Mouse (Mus musculus) embryo, embryonic 9.5 days (tissue): ENCODE results near the gene 1600012H06Rik.
"Not testable (repeated sequence)": the region's sequence is repeated elsewhere in the genome, so short reads cannot be mapped to it uniquely, and the experiment has no call there.

Experiments used
- DNase-seq: peaks from one replicate; pipeline ENCODE4 v3.0.0-alpha.2; 2017; ENCODE audit errors: extremely low spot score

The 1600012H06Rik gene

GRCm38 (mm10) chr17:14943009-14943728, at the start of gene 1600012H06Rik, which contains the start of gene Wdr27:
Gene 1600012H06Rik (plus strand): TSS chr17:14943184.
Gene Wdr27 (minus strand): TSS chr17:14943158.
- peak; percentile 98 for DNase-seq

DNA sequence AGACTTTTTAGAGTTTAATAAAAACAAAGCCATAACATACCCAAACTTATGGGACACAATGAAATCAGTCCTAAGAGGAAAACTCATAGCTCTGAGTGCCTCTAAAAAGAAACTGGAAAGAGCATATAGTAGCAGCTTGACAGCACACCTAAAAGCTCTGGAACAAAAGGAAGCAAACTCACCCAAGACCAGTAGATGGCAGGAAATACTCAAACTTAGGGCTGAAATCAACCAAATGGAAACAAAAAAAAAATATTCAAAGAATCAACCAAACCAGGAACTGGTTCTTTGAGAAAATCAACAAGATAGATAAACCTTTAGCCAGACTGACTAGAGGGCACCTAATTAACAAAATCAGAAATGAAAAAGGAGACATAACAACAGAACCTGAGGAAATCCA, 47.9 kb upstream of the 1600012H06Rik start:
- not testable (repeated sequence) for DNase-seq

GRCm38 (mm10) chr17:14898972-14899371, 44.0 kb upstream of the 1600012H06Rik start:
- no peak for DNase-seq

DNA sequence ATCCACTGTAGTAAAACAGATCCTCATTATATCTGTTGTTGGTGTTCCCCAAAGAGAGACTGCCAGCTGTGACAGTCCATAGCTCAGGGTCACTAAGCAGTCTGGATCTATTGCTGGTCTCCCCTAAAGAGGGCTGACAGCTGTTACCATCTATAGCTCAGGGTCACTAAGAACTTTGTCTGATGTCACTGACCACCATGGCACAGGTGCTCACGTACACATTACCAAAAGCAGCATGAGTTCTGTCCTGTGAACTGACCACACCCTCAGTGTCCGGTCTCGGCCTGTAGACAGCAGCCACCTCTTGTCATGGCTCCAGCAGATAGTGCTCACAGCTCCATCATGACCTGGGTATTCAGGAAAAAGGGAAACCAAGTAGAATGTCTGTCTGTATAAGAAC, 39.8 kb upstream of the 1600012H06Rik start:
- no peak for DNase-seq

DNA sequence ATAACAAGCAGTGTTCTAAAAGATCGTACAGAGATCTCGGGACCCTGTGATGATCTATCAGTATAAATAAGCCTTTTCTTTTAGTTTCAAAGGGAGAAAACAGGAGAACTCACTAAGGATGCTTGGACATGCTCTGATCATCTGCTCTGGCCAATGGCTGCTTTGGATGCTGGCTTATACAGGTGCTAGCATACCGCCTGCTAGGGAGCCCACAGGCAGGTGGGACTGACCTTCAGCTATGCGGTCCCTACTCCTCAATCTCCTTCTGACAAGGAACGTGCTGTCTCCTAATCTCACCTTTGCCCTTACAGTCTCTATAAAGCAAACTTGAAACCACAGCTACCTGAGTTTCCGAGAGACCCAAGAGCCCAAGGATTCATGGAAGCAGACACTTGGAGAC, 38.8 kb upstream of the 1600012H06Rik start:
- DNase-seq = no peak

GRCm38 (mm10) chr17:14904637-14905265, 38.2 kb upstream of the 1600012H06Rik start:
- peak; percentile 69 for DNase-seq

DNA sequence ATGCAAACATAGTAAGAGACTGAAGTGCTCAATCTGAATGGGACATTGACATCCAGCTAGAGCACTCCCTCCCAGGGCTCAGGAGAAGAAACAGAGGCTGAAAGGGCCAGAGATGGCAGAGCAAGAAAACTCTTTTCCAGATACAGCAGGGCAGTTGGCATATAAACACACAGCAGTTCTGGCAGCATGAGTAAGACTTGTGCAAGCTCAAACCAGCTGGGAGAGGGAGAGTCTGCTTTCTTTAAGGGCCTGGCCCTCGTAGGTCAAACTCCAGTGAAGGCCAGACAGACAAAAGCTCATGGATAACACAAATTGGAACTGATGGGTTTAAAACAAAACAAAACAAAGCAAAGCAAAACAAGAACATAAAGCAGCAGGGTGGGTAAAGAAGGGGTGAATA, 36.4 kb upstream of the 1600012H06Rik start:
- no peak for DNase-seq

DNA sequence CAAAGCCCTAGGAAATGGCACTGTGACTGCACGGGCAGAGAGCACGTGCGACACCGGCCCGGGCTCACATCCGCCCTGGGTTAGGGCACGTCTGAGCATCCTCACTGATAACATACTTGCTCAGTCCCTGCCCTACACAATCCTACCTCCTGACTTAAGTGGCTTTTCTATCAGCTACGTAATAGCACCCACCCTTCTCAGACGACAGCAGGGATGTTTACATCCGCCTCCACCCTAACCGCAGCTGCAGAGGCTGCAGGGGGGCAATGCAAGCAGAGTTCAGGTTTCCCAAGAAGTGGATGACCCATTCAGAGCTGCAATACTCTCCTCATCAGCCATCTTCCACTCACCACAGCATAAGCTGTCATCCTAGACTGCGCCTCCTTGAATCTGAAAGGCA, 35.8 kb upstream of the 1600012H06Rik start:
- DNase-seq = no peak

DNA sequence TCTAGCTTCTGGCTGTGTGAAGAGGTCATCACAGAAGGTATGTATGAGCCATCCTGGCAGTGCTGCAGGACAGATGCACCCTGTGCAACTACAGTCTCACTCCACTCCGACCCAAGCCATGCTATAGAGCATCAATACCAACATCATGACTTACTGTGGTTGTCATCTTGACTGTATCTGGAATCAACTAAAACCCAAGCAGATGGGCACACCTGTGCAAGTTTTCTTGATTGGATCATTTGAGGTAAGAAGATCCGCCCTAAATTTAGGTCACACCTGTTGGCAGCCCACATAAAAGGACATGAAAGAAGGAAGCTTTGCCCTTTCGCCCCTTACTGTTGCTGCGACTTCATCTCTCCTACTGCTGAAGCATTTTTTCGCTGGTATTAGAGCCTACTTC, 33.7 kb upstream of the 1600012H06Rik start:
- no peak for DNase-seq

DNA sequence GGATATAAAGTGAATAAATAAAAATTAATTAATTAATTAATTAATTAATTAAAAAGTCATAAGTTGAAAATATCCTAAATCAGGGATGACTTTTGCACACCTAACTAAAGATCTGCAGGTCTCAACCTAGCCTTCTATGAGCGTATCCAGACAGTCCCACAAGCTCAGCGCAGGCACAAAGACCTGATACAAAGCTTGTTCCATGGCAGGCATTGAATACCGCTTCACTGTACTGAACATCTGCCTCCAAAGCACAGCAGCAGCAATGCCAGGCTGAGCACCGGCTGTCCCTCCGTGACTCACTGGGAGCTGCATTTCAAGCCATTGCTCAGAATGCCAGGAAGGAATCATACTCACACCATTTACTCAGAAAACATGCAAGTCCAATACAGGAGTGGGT, 32.2 kb upstream of the 1600012H06Rik start:
- DNase-seq = no peak

- DNase-seq = no peak
Observed at GRCm38 (mm10) chr17:14912420-14912819, 30.6 kb upstream of the 1600012H06Rik start.

- DNase-seq = no peak
Observed at GRCm38 (mm10) chr17:14912981-14913380, 30.0 kb upstream of the 1600012H06Rik start.

- DNase-seq = no peak
Observed at GRCm38 (mm10) chr17:14914401-14914800, 28.6 kb upstream of the 1600012H06Rik start.

DNA sequence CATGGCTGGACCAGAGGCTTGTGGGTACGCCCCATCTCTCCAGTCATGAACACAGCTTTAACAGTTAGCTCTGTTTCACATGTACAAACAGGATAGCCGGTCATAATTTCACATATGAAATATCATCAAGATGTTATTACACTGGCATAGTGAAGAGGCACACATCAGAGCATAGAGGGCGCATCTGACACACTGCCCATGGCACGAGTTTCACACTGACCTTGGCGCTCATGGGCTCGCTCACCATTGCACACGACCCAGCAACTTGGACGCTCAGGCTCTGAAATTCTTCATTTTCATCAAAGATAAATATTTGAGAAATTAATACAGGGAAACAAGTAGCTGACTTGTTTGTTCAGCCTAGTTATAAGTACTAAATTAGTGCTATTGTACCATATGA, 25.1 kb upstream of the 1600012H06Rik start:
- no peak for DNase-seq

DNA sequence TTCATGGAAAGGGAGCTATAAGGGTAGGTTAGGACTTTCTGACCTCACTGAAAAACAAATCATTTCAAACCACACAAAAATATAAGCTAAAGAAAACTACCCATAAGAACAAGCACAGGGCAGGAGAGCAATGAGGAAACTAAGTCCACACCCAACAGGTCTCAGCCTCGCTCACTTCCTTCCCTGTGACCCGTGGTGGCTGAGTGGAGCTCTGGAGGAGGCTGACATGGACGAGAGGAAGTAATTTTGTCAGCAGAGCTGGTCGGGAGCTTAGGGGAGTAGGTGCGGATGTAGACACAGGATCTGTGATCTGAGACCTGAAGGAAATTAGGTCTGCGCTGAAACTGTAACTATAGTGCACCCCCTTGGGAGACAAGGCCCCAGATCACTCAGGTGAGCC, 21.4 kb upstream of the 1600012H06Rik start:
- DNase-seq = no peak

- no peak for DNase-seq
Observed at GRCm38 (mm10) chr17:14927644-14928218, 15.3 kb upstream of the 1600012H06Rik start.

- DNase-seq = no peak
Observed at GRCm38 (mm10) chr17:14928631-14929030, 14.4 kb upstream of the 1600012H06Rik start.

- no peak for DNase-seq
Observed at GRCm38 (mm10) chr17:14930697-14931096, 12.3 kb upstream of the 1600012H06Rik start.

- DNase-seq = no peak
Observed at GRCm38 (mm10) chr17:14931469-14931868, 11.5 kb upstream of the 1600012H06Rik start.

DNA sequence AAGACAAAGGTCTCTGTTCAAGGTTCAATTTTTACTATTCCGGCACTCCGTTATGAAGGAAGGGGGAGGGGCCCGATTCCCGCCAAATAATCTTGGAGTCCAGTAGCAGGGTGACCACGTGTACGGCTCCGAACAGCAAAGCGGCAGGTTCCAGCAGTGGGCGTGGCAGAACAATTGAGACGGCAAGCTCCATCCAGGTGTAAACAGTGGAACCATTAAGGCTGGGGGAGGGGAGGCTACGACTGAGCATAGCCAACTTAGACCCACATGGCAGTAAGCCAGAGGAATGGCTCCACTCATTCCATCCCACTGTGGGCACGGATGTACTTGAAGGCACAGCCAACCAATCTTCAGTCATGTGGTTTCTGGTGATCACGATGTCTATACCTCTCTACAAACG, 7.7 kb upstream of the 1600012H06Rik start:
- DNase-seq = not testable (repeated sequence)

- DNase-seq = no peak
Observed at GRCm38 (mm10) chr17:14935841-14936605, 7.0 kb upstream of the 1600012H06Rik start.

DNA sequence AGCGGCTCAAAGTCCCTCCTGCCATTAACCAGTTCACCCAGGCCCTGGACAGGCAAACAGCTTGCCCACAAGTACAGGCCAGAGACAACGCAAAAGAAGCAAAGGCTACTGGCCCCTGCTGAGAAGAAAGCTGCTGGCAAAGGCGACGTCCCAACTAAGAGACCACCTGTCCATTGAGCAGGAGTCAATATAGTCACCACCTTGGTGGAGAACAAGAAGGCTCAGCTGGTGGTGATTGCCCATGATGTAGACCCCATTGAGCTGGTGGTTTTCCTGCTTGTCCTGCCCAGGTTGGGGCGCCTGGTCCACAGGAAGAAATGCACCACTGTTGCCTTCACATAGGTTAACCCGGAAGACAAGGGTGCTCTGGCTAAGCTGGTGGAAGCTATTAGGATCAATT, 803 bp upstream of the 1600012H06Rik start:
- not testable (repeated sequence) for DNase-seq
